Mouse (Mus musculus): ENCODE results near the gene Cct7.
A peak's percentile ranks its signal among the peaks of the same experiment; 100 is the strongest.

The Cct7 gene

GRCm38 (mm10) chr6:85502103-85502910 lies 51.0 kb downstream of the Cct7 start:
- peak; percentile 61 for DNase-seq (ENCODE audit: low spot score)

GRCm38 (mm10) chr6:85502911-85503250 lies 51.6 kb downstream of the Cct7 start, which contains the start of gene Fbxo41:
Gene Fbxo41, minus strand, starts transcription at chr6:85502994.
- peak; percentile 67 for DNase-seq (ENCODE audit: low spot score)

- DNase-seq (ENCODE audit: low spot score) = no peak
These were observed 53.6 kb downstream of the Cct7 start for GRCm38 (mm10) chr6:85504908-85505307.

GRCm38 (mm10) chr6:85508602-85509001 lies 57.3 kb downstream of the Cct7 start:
- DNase-seq (ENCODE audit: low spot score) = no peak

- peak; percentile 86 for DNase-seq (ENCODE audit: low spot score)
These were observed 59.2 kb downstream of the Cct7 start for GRCm38 (mm10) chr6:85510476-85510875.

- DNase-seq (ENCODE audit: low spot score) = peak; percentile 67
These were observed 60.2 kb downstream of the Cct7 start for GRCm38 (mm10) chr6:85511286-85512055.

GRCm38 (mm10) chr6:85512056-85512440 lies 60.7 kb downstream of the Cct7 start:
- peak; percentile 2 for DNase-seq (ENCODE audit: low spot score)

- DNase-seq (ENCODE audit: low spot score) = peak; percentile 28
These were observed 61.5 kb downstream of the Cct7 start for GRCm38 (mm10) chr6:85512577-85513530.

GRCm38 (mm10) chr6:85513531-85513910 lies 62.2 kb downstream of the Cct7 start, which contains the start of gene Egr4:
Gene Egr4, minus strand, starts transcription at chr6:85513589.
- peak; percentile 68 for DNase-seq (ENCODE audit: low spot score)

- no peak for DNase-seq (ENCODE audit: low spot score)
These were observed 64.6 kb downstream of the Cct7 start for GRCm38 (mm10) chr6:85515941-85516340.
